Mouse (Mus musculus) forebrain, embryonic 11.5 days (tissue): Measurements from ENCODE around the gene March1. TPM values are rescaled to one million over a fixed set of nuclear protein-coding genes. Genes with fewer than 3 reads are reported as not detected.

Experiments
- ATAC-seq: fragments of 200-750 bp; cut with Nextera tagmentation; replicated peaks from 2 replicates; pipeline ENCODE4 v1.8.0; 2017; ENCODE audit warnings: moderate TSS enrichment; ENCODE audit not compliant: low FRiP score
- DNase-seq: peaks from one replicate; pipeline ENCODE4 v3.0.0-alpha.2; 2017; ENCODE audit warnings: low spot score
- H3K27ac ChIP-seq: fragments of 300-500 bp; sonication (generic); 2 replicates; pipeline ENCODE4 v1.5.1; 2014; ENCODE audit warnings: low read depth, low read length
- H3K27me3 ChIP-seq: fragments of 300-500 bp; sonication (generic); 2 replicates; pipeline ENCODE4 v1.6.1; 2014; ENCODE audit warnings: mild to moderate bottlenecking, low read length, mixed read lengths; ENCODE audit not compliant: control insufficient read depth, insufficient read depth
- H3K36me3 ChIP-seq: fragments of 300-500 bp; sonication (generic); 2 replicates; pipeline ENCODE4 v1.6.1; 2014; ENCODE audit warnings: mild to moderate bottlenecking, low read length, moderate library complexity, mixed read lengths; ENCODE audit not compliant: control insufficient read depth, insufficient read depth
- H3K4me1 ChIP-seq: fragments of 300-500 bp; sonication (generic); replicated peaks from 2 replicates; pipeline ENCODE4 v1.6.1; 2014; ENCODE audit warnings: low read length, mixed read lengths; ENCODE audit not compliant: control insufficient read depth, insufficient read depth
- H3K4me2 ChIP-seq: fragments of 300-500 bp; sonication (generic); 2 replicates; pipeline ENCODE4 v1.6.1; 2014; ENCODE audit warnings: low read depth, mild to moderate bottlenecking, low read length, moderate library complexity, mixed read lengths; ENCODE audit not compliant: severe bottlenecking
- H3K4me3 ChIP-seq: fragments of 300-500 bp; sonication (generic); 2 replicates; pipeline ENCODE4 v1.5.1; 2014; ENCODE audit warnings: low read depth, low read length
- H3K9ac ChIP-seq: fragments of 300-500 bp; sonication (generic); 2 replicates; pipeline ENCODE4 v1.6.1; 2014; ENCODE audit warnings: low read length
- H3K9me3 ChIP-seq: fragments of 300-500 bp; sonication (generic); 2 replicates; pipeline ENCODE4 v1.6.1; 2016; ENCODE audit warnings: low read length, mixed read lengths; ENCODE audit not compliant: control insufficient read depth
- WGBS: fragments of 180-500 bp; shearing (Covaris S2); extraction: QIAGEN DNeasy Blood & Tissue Kit; methylation state at CpG from one replicate; pipeline ENCODE4 v1.1.7; 2014; 5-methylcytosine and 5-hydroxymethylcytosine counted together
- polyA plus RNA-seq: library from polyadenylated mRNA; unstranded; fragments of >200 nt; fragmentation: Nextera tagmentation; extraction: Ambion mirVana; gene quantifications from 2 replicates; pipeline ENCODE4 v1.2.1, GENCODE M21; 2014

March1 gene
- polyA plus RNA-seq, 1 experiment from 2014 or later = 2.8 TPM

DNA sequence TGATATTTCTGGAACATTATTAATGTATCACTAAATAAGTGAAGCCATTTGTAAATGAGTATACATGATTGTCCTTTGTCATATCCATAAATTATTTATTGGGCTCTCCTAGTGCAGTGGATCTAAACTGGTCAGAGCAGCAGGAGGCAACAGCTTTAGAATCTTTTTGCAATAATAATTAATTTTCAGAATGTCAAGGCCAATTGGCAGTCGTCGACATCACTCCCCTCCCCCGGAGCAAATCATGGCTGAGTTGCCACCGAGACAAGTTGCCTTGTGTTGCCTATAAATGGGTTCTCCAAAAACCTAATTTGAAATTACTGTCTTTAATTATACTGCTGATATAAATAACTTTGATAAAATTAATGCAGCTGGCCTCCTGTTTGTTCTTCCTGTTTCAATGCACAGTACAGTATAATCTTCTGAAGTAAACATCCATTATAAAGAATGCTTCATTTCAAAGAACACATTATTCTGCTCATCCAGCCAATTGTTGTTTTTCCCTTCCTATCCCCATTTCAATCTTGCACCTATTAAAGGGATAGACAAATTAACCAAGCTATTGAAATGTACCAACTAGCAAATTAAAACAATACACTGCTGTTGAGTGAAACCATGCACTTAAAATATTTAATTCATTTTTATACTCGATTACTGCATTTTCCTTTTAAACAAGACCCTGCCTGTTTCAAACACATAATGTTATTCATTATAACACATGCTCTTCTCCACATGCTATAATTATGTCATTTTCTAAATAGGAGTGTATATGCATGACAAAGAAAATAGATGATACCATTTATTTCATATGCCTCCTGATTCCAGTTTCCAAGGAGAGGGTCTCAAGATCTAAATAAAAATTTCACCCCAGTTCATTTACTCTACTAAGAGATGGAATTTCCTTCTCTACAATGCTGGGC lies 745.4 kb downstream of the March1 start:
- DNase-seq (no peak), ATAC-seq (no peak)
- whole genome bisulfite sequencing = 84% methylated on average over 5 of the region's 5 CpGs
- no peak overlapping the region for H3K27ac ChIP-seq
- no peaks in the 10 kb centered on the region for H3K36me3 ChIP-seq
- no peak overlapping the region for H3K4me2 ChIP-seq
- H3K27me3 ChIP-seq = no peaks in the 10 kb centered on the region
- H3K9ac ChIP-seq = no peak overlapping the region
- no peaks in the 10 kb centered on the region for H3K9me3 ChIP-seq
- H3K4me1 ChIP-seq = no peaks in the 10 kb centered on the region
- H3K4me3 ChIP-seq = no peak overlapping the region

DNA sequence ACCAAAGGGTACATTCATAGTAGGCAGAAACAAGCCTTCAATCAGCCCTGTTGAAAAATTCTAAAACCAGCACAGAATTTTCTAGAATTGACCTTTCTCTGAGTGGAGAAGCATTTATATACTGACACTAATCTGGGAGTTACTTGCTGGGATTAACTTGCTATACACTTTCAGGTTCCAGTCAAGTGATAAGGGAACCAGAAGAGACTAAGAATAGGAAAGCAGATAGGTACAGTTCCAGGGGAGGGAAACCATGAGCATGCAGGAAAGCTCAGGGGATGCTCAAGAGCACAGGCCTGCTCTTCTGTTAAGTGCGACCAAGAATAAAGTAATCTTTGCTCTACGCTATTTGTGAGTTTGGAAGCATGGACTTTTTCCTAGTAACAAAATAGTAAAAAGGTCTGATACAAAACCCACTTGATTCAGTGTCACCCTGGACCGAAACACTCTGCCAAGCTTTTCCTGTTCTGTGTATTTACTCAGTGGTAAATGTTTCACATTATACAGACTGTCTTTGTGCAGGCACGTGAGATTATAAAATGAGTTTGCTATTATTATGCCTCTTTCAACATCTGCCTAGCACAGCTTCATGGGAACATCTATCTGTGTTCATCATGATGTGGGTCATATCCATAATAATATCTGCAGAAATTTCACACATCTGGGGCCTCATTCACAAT lies 766.1 kb downstream of the March1 start:
- Histone ChIP-seq H3K27ac (no peak overlapping the region), H3K4me2 (no peak overlapping the region), H3K4me3 (no peak overlapping the region), H3K9ac (no peak overlapping the region), H3K4me1 (no peaks in the 10 kb centered on the region), H3K27me3 (no peaks in the 10 kb centered on the region), H3K9me3 (no peaks in the 10 kb centered on the region), H3K36me3 (no peaks in the 10 kb centered on the region)
- DNase-seq (no peak), ATAC-seq (no peak)
- WGBS = 86% methylated on average over 4 of the region's 4 CpGs

DNA sequence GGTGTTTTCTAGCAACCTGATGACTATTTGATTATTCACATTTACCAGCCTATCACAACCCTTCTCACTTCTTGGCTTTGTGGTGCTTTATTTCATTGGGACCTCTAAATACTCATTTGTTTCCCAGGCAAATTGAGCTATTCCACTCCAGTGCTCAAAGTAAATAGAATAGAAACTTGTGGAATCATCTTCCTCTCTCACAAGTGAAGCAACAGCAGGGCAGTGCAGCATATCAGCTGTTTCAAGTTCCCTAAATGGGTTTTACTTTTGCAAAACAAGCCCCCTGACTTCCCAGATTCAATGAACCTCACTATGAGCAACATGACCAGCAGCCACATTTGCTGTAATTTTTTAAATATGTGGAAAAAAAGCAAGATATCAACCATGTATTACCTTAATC lies 768.3 kb downstream of the March1 start:
- Histone ChIP-seq H3K9ac (no peak overlapping the region), H3K4me1 (no peaks in the 10 kb centered on the region), H3K27ac (no peak overlapping the region), H3K36me3 (no peaks in the 10 kb centered on the region), H3K4me2 (no peak overlapping the region), H3K9me3 (no peaks in the 10 kb centered on the region), H3K4me3 (no peak overlapping the region), H3K27me3 (no peaks in the 10 kb centered on the region)
- DNase-seq (no peak), ATAC-seq (no peak)

DNA sequence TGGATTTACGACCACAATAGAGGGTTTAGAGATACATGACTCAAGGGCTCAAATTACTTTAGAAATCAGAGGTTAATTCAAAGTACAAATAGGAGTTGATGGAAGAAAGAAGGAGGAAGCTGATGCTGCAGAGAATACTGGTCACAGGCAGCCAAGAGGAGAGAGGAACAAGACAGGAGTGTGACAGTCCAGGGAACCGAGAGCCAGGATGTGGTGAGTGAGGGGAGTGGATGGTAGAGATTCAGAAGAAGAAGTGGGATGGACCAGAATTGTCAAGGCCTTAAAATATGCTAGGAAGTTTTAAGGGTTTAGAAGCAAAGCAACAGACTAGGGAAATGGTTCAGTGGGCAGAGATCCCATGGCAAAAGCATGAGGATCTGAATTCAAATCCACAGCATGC lies 771.0 kb downstream of the March1 start:
- DNase-seq (no peak), ATAC-seq (no peak)
- H3K27me3 ChIP-seq = no peaks in the 10 kb centered on the region
- no peaks in the 10 kb centered on the region for H3K36me3 ChIP-seq
- H3K4me2 ChIP-seq = no peak overlapping the region
- H3K27ac ChIP-seq = no peak overlapping the region
- no peak overlapping the region for H3K4me3 ChIP-seq
- H3K9ac ChIP-seq = no peak overlapping the region
- no peaks in the 10 kb centered on the region for H3K4me1 ChIP-seq
- H3K9me3 ChIP-seq = no peaks in the 10 kb centered on the region
- WGBS = 80% methylated on average over 2 of the region's 2 CpGs

DNA sequence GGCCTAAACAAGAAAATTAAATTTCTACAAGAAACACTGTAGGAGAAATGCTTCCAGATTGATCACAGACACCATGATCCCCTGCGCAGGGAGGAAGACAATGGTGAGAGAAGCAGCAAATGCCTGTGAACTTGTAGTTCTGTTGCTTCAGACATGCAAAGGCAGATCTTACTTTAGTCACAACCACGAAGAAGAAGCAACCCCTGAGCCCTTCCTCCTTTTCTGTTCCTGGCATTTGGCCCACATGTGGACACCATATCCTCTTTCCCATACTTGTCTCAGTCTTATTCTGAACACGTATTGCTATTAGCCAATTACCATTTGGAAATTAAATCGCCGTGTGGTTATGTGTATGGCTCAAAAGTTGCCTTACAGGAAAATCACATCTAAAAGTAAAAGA lies 773.9 kb downstream of the March1 start:
- DNase-seq (no peak), ATAC-seq (no peak)
- Histone ChIP-seq H3K4me1 (no peaks in the 10 kb centered on the region), H3K27me3 (no peaks in the 10 kb centered on the region), H3K4me2 (no peak overlapping the region), H3K4me3 (no peak overlapping the region), H3K9ac (no peak overlapping the region), H3K36me3 (no peaks in the 10 kb centered on the region), H3K27ac (no peak overlapping the region), H3K9me3 (no peaks in the 10 kb centered on the region)
- WGBS = 91% methylated on average over 5 of the region's 5 CpGs

DNA sequence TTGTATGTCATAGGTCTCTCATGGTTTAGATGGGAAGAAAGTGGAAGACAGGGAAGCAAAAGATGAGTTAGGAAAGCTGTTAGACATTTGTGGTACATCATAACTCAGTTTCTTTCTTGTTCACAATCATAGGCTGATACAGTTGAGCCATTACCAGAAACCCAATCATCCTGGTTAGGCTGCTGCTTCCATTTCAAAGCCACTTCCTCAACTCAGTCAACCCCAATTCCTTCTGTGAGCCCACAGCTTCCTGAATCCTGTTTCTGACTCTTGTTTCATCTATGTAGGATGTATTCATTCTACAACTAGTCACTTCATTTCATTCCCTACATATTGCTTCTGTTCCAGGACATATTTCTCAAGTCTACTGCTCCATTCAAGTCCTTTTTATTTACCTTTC lies 775.2 kb downstream of the March1 start:
- Histone ChIP-seq H3K4me2 (no peak overlapping the region), H3K9me3 (no peaks in the 10 kb centered on the region), H3K36me3 (no peaks in the 10 kb centered on the region), H3K4me1 (no peaks in the 10 kb centered on the region), H3K27ac (no peak overlapping the region), H3K9ac (no peak overlapping the region), H3K27me3 (no peaks in the 10 kb centered on the region), H3K4me3 (no peak overlapping the region)
- ATAC-seq = no peak
- DNase-seq = no peak

- no peaks in the 10 kb centered on the region for H3K27me3 ChIP-seq
- no peaks in the 10 kb centered on the region for H3K4me1 ChIP-seq
- H3K4me3 ChIP-seq = no peak overlapping the region
- H3K4me2 ChIP-seq = no peak overlapping the region
- DNase-seq (no peak), ATAC-seq (no peak)
- no peaks in the 10 kb centered on the region for H3K9me3 ChIP-seq
- H3K27ac ChIP-seq = no peak overlapping the region
- 79% methylated on average over 3 of the region's 3 CpGs for WGBS
- H3K36me3 ChIP-seq = no peaks in the 10 kb centered on the region
- H3K9ac ChIP-seq = no peak overlapping the region
Measured at GRCm38 (mm10) chr8:66394148-66394547, 776.4 kb downstream of the March1 start.

DNA sequence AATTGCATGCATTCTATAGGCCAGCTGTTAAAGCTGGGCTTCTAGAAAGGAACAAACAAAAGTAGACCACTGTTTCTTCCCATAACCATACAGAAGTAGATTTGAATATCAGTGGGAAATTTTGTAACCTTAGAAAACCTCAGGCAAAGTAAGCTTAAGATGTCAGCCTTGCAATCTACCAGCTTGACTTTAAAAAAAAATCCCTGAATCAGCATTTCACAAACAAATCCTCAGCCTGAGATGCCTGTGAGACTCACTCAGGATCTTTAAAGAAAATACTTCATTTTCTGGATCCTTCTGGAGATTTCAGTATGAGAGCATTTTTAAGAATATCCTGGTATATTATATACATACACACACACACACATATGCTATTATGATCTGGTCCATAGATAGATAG lies 780.1 kb downstream of the March1 start:
- Histone ChIP-seq H3K27me3 (no peaks in the 10 kb centered on the region), H3K9me3 (no peaks in the 10 kb centered on the region), H3K36me3 (no peaks in the 10 kb centered on the region), H3K27ac (no peak overlapping the region), H3K4me2 (no peak overlapping the region), H3K9ac (no peak overlapping the region), H3K4me3 (no peak overlapping the region), H3K4me1 (no peaks in the 10 kb centered on the region)
- ATAC-seq = no peak
- no peak for DNase-seq

- ATAC-seq = no peak
- Histone ChIP-seq H3K4me1 (no peaks in the 10 kb centered on the region), H3K36me3 (no peaks in the 10 kb centered on the region), H3K9ac (no peak overlapping the region), H3K4me2 (no peak overlapping the region), H3K27ac (no peak overlapping the region), H3K27me3 (no peaks in the 10 kb centered on the region), H3K4me3 (no peak overlapping the region), H3K9me3 (no peaks in the 10 kb centered on the region)
- 89% methylated on average over 1 of the region's 1 CpGs for WGBS
- DNase-seq = no peak
Measured at GRCm38 (mm10) chr8:66400050-66400449, 782.4 kb downstream of the March1 start.
